Mouse (Mus musculus): ENCODE measurements around the gene Vps26c. TPM values are rescaled to one million over a fixed set of nuclear protein-coding genes. Genes with fewer than 3 reads are reported as not detected.
A peak's percentile ranks its signal among the peaks of the same experiment; 100 is the strongest.
"Not testable (repeated sequence)": the region's sequence is repeated elsewhere in the genome, so short reads cannot be mapped to it uniquely, and the experiment has no call there.

Gene Vps26c
- polyA plus RNA-seq, 1 experiment from 2014 or later = 56.6 TPM

- H3K36me3 ChIP-seq (ENCODE audit: control insufficient read depth, insufficient read depth, low read length) = no peaks in the 10 kb centered on the region
- no peak overlapping the region for H3K4me3 ChIP-seq (ENCODE audit: low read depth, low read length)
- H3K9ac ChIP-seq (ENCODE audit: low read depth, low read length) = 0 out of 2 replicates have a peak overlapping the region, but pooled peaks have one; percentile 15
- ATAC-seq (ENCODE audit: low read depth) = no peak
- no peaks in the 10 kb centered on the region for H3K27me3 ChIP-seq (replicated peaks; ENCODE audit: control insufficient read depth, insufficient read depth, low read length)
- no peaks in the 10 kb centered on the region for H3K9me3 ChIP-seq (ENCODE audit: control insufficient read depth, low read length)
- peak overlapping the region; percentile 4; the same call in 1 of the 2 replicates for H3K27ac ChIP-seq (replicated peaks; ENCODE audit: low read depth, low read length)
- no peak overlapping the region for H3K4me2 ChIP-seq (ENCODE audit: low read depth, low read length)
- H3K4me1 ChIP-seq (ENCODE audit: control insufficient read depth, insufficient read depth, low read length) = peaks cover 19% of the 10 kb centered on the region
- DNase-seq (ENCODE audit: low spot score) = no peak
- WGBS = 59% methylated on average over 6 of the region's 6 CpGs
Measured at GRCm38 (mm10) chr16:94523594-94524377, 2.8 kb downstream of the Vps26c start.

- H3K27ac ChIP-seq (replicated peaks; ENCODE audit: low read depth, low read length) = peak overlapping the region; percentile 40
Measured at GRCm38 (mm10) chr16:94519028-94519427, 7.6 kb downstream of the Vps26c start.

GRCm38 (mm10) chr16:94517606-94518005 is 9.0 kb downstream of the Vps26c start:
- ATAC-seq (ENCODE audit: low read depth) = no peak
- H3K4me2 ChIP-seq (ENCODE audit: low read depth, low read length) = no peak overlapping the region
- no peak overlapping the region for H3K9ac ChIP-seq (ENCODE audit: low read depth, low read length)
- H3K4me1 ChIP-seq (ENCODE audit: control insufficient read depth, insufficient read depth, low read length) = 0 out of 2 replicates have a peak, but pooled peaks cover 3% of the 10 kb centered on the region
- H3K36me3 ChIP-seq (ENCODE audit: control insufficient read depth, insufficient read depth, low read length) = no peaks in the 10 kb centered on the region
- H3K27ac ChIP-seq (replicated peaks; ENCODE audit: low read depth, low read length) = no peak overlapping the region
- no peaks in the 10 kb centered on the region for H3K27me3 ChIP-seq (replicated peaks; ENCODE audit: control insufficient read depth, insufficient read depth, low read length)
- H3K4me3 ChIP-seq (ENCODE audit: low read depth, low read length) = no peak overlapping the region
- no peaks in the 10 kb centered on the region for H3K9me3 ChIP-seq (ENCODE audit: control insufficient read depth, low read length)
- WGBS = 90% methylated on average over 2 of the region's 2 CpGs
- DNase-seq (ENCODE audit: low spot score) = no peak

More at GRCm38 (mm10) chr16:94519028-94519427, 7.6 kb downstream of the Vps26c start:
- peak; percentile 75 for ATAC-seq (ENCODE audit: low read depth)
- DNase-seq (ENCODE audit: low spot score) = peak; percentile 75
- H3K9ac ChIP-seq (ENCODE audit: low read depth, low read length) = no peak overlapping the region
- H3K36me3 ChIP-seq (ENCODE audit: control insufficient read depth, insufficient read depth, low read length) = no peaks in the 10 kb centered on the region
- H3K27me3 ChIP-seq (replicated peaks; ENCODE audit: control insufficient read depth, insufficient read depth, low read length) = no peaks in the 10 kb centered on the region
- no peak overlapping the region for H3K4me3 ChIP-seq (ENCODE audit: low read depth, low read length)
- no peak overlapping the region for H3K4me2 ChIP-seq (ENCODE audit: low read depth, low read length)
- H3K9me3 ChIP-seq (ENCODE audit: control insufficient read depth, low read length) = no peaks in the 10 kb centered on the region
- WGBS = 47% methylated on average over 6 of the region's 6 CpGs
- H3K4me1 ChIP-seq (ENCODE audit: control insufficient read depth, insufficient read depth, low read length) = peaks cover 8% of the 10 kb centered on the region; the same call in 1 of the 2 replicates

- no peaks in the 10 kb centered on the region for H3K4me1 ChIP-seq (ENCODE audit: control insufficient read depth, insufficient read depth, low read length)
- H3K4me3 ChIP-seq (ENCODE audit: low read depth, low read length) = no peak overlapping the region
- 79% methylated on average over 2 of the region's 2 CpGs for WGBS
- no peak overlapping the region for H3K27ac ChIP-seq (replicated peaks; ENCODE audit: low read depth, low read length)
- no peaks in the 10 kb centered on the region for H3K27me3 ChIP-seq (replicated peaks; ENCODE audit: control insufficient read depth, insufficient read depth, low read length)
- H3K36me3 ChIP-seq (ENCODE audit: control insufficient read depth, insufficient read depth, low read length) = peaks cover 43% of the 10 kb centered on the region
- no peak overlapping the region for H3K9ac ChIP-seq (ENCODE audit: low read depth, low read length)
- ATAC-seq (ENCODE audit: low read depth) (no peak), DNase-seq (ENCODE audit: low spot score) (no peak)
- no peaks in the 10 kb centered on the region for H3K9me3 ChIP-seq (ENCODE audit: control insufficient read depth, low read length)
- H3K4me2 ChIP-seq (ENCODE audit: low read depth, low read length) = no peak overlapping the region
Measured at GRCm38 (mm10) chr16:94509983-94510382, 16.6 kb downstream of the Vps26c start.

GRCm38 (mm10) chr16:94508769-94509168 is 17.9 kb downstream of the Vps26c start:
- H3K4me1 ChIP-seq (ENCODE audit: control insufficient read depth, insufficient read depth, low read length) = no peaks in the 10 kb centered on the region
- no peaks in the 10 kb centered on the region for H3K9me3 ChIP-seq (ENCODE audit: control insufficient read depth, low read length)
- peaks cover 55% of the 10 kb centered on the region for H3K36me3 ChIP-seq (ENCODE audit: control insufficient read depth, insufficient read depth, low read length)
- DNase-seq (ENCODE audit: low spot score) = no peak
- 94% methylated on average over 8 of the region's 8 CpGs for WGBS
- no peak overlapping the region for H3K4me2 ChIP-seq (ENCODE audit: low read depth, low read length)
- no peak overlapping the region for H3K4me3 ChIP-seq (ENCODE audit: low read depth, low read length)
- H3K9ac ChIP-seq (ENCODE audit: low read depth, low read length) = no peak overlapping the region
- H3K27me3 ChIP-seq (replicated peaks; ENCODE audit: control insufficient read depth, insufficient read depth, low read length) = no peaks in the 10 kb centered on the region
- no peak overlapping the region for H3K27ac ChIP-seq (replicated peaks; ENCODE audit: low read depth, low read length)
- ATAC-seq (ENCODE audit: low read depth) = no peak

GRCm38 (mm10) chr16:94507071-94507470 is 19.6 kb downstream of the Vps26c start:
- no peak overlapping the region for H3K4me3 ChIP-seq (ENCODE audit: low read depth, low read length)
- H3K36me3 ChIP-seq (ENCODE audit: control insufficient read depth, insufficient read depth, low read length) = peaks cover 72% of the 10 kb centered on the region
- no peaks in the 10 kb centered on the region for H3K9me3 ChIP-seq (ENCODE audit: control insufficient read depth, low read length)
- 90% methylated on average over 2 of the region's 2 CpGs for WGBS
- no peak overlapping the region for H3K9ac ChIP-seq (ENCODE audit: low read depth, low read length)
- no peak for DNase-seq (ENCODE audit: low spot score)
- no peak for ATAC-seq (ENCODE audit: low read depth)
- H3K4me1 ChIP-seq (ENCODE audit: control insufficient read depth, insufficient read depth, low read length) = no peaks in the 10 kb centered on the region
- no peak overlapping the region for H3K4me2 ChIP-seq (ENCODE audit: low read depth, low read length)
- H3K27ac ChIP-seq (replicated peaks; ENCODE audit: low read depth, low read length) = no peak overlapping the region
- no peaks in the 10 kb centered on the region for H3K27me3 ChIP-seq (replicated peaks; ENCODE audit: control insufficient read depth, insufficient read depth, low read length)

GRCm38 (mm10) chr16:94504192-94504591 is 22.4 kb downstream of the Vps26c start:
- H3K36me3 ChIP-seq (ENCODE audit: control insufficient read depth, insufficient read depth, low read length) = peaks cover 83% of the 10 kb centered on the region

GRCm38 (mm10) chr16:94497911-94498310 is 28.7 kb downstream of the Vps26c start:
- 79% methylated on average over 5 of the region's 5 CpGs for WGBS
- Histone ChIP-seq H3K27me3 (replicated peaks; ENCODE audit: control insufficient read depth, insufficient read depth, low read length) (no peaks in the 10 kb centered on the region), H3K9me3 (ENCODE audit: control insufficient read depth, low read length) (no peaks in the 10 kb centered on the region), H3K4me2 (ENCODE audit: low read depth, low read length) (no peak overlapping the region), H3K27ac (replicated peaks; ENCODE audit: low read depth, low read length) (no peak overlapping the region), H3K9ac (ENCODE audit: low read depth, low read length) (no peak overlapping the region), H3K4me1 (ENCODE audit: control insufficient read depth, insufficient read depth, low read length) (no peaks in the 10 kb centered on the region), H3K4me3 (ENCODE audit: low read depth, low read length) (no peak overlapping the region), H3K36me3 (ENCODE audit: control insufficient read depth, insufficient read depth, low read length) (peaks cover 73% of the 10 kb centered on the region)
- DNase-seq (ENCODE audit: low spot score) (peak; percentile 29), ATAC-seq (ENCODE audit: low read depth) (peak; percentile 77; the same call in 1 of the 2 replicates)

More at GRCm38 (mm10) chr16:94504192-94504591, 22.4 kb downstream of the Vps26c start:
- H3K9ac ChIP-seq (ENCODE audit: low read depth, low read length) = no peak overlapping the region
- H3K4me2 ChIP-seq (ENCODE audit: low read depth, low read length) = no peak overlapping the region
- no peak for DNase-seq (ENCODE audit: low spot score)
- no peaks in the 10 kb centered on the region for H3K4me1 ChIP-seq (ENCODE audit: control insufficient read depth, insufficient read depth, low read length)
- no peaks in the 10 kb centered on the region for H3K27me3 ChIP-seq (replicated peaks; ENCODE audit: control insufficient read depth, insufficient read depth, low read length)
- no peaks in the 10 kb centered on the region for H3K9me3 ChIP-seq (ENCODE audit: control insufficient read depth, low read length)
- 97% methylated on average over 5 of the region's 5 CpGs for WGBS
- no peak overlapping the region for H3K27ac ChIP-seq (replicated peaks; ENCODE audit: low read depth, low read length)
- no peak for ATAC-seq (ENCODE audit: low read depth)
- H3K4me3 ChIP-seq (ENCODE audit: low read depth, low read length) = no peak overlapping the region

GRCm38 (mm10) chr16:94497176-94497575 is 29.5 kb downstream of the Vps26c start:
- not testable (repeated sequence) for ATAC-seq (ENCODE audit: low read depth); H3K27me3 ChIP-seq (replicated peaks; ENCODE audit: control insufficient read depth, insufficient read depth, low read length); H3K9me3 ChIP-seq (ENCODE audit: control insufficient read depth, low read length); H3K4me1 ChIP-seq (ENCODE audit: control insufficient read depth, insufficient read depth, low read length); H3K4me2 ChIP-seq (ENCODE audit: low read depth, low read length); H3K9ac ChIP-seq (ENCODE audit: low read depth, low read length); H3K4me3 ChIP-seq (ENCODE audit: low read depth, low read length); H3K27ac ChIP-seq (replicated peaks; ENCODE audit: low read depth, low read length); DNase-seq (ENCODE audit: low spot score)
- peaks cover 66% of the 10 kb centered on the region for H3K36me3 ChIP-seq (ENCODE audit: control insufficient read depth, insufficient read depth, low read length)
- 91% methylated on average over 7 of the region's 7 CpGs for WGBS

Measured in embryonic facial prominence, embryonic 14.5 days (tissue).